Mouse (Mus musculus) liver, adult 2 months (tissue): ENCODE data around the gene Ccdc80.

ENCODE experiments used
- CTCF ChIP-seq: fragments of 200-500 bp; IDR thresholded peaks from 2 replicates; pipeline ENCODE4 v1.5.1; 2011; ENCODE audit warnings: low read depth, low read length, control low read depth
- POLR2A ChIP-seq: fragments of 200-500 bp; IDR thresholded peaks from 2 replicates; pipeline ENCODE4 v1.6.1; 2011; ENCODE audit warnings: low read length, control low read depth; ENCODE audit not compliant: insufficient read depth; ENCODE audit errors: extremely low read depth

GRCm38 (mm10) chr16:45061140-45061539, 32.1 kb upstream of the Ccdc80 start:
- TF ChIP-seq CTCF, result no peak
- no peak for TF ChIP-seq POLR2A
